Mouse (Mus musculus) cerebellum, adult (tissue): ENCODE data around the gene Cul1.
A peak's percentile ranks its signal among the peaks of the same experiment; 100 is the strongest.
"Not testable (repeated sequence)": the region's sequence is repeated elsewhere in the genome, so short reads cannot be mapped to it uniquely, and the experiment has no call there.

Experiments
- ATAC-seq: cut with Nextera tagmentation; 2 replicates; pipeline ENCODE4 v1.9.2; 2017; ENCODE audit warnings: mild to moderate bottlenecking, moderate library complexity, mixed read lengths; ENCODE audit not compliant: insufficient number of reproducible peaks, low FRiP score, low TSS enrichment

Cul1 gene

DNA sequence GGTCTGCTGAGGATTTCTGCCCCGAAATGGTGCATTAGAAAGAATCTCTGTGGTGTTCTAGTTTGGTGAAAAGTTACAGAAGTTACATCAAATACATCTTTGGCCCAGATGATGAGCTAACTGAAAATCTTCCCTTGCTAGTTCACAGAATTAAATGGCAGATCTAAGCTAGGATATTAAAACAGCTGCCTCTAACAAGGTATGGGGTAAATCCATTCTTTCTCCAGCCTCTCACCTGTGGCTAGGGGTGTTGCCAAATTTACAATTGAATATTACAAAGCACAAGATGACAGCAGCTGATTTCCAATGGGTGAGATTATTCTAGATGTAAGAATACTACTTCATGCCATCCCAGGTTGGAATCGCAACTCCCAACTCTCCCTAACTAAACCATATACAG is at the start of gene Cul1:
Cul1 (plus strand) TSS at position 301 of the 400 bp plus-strand sequence.
- no peak for ATAC-seq

DNA sequence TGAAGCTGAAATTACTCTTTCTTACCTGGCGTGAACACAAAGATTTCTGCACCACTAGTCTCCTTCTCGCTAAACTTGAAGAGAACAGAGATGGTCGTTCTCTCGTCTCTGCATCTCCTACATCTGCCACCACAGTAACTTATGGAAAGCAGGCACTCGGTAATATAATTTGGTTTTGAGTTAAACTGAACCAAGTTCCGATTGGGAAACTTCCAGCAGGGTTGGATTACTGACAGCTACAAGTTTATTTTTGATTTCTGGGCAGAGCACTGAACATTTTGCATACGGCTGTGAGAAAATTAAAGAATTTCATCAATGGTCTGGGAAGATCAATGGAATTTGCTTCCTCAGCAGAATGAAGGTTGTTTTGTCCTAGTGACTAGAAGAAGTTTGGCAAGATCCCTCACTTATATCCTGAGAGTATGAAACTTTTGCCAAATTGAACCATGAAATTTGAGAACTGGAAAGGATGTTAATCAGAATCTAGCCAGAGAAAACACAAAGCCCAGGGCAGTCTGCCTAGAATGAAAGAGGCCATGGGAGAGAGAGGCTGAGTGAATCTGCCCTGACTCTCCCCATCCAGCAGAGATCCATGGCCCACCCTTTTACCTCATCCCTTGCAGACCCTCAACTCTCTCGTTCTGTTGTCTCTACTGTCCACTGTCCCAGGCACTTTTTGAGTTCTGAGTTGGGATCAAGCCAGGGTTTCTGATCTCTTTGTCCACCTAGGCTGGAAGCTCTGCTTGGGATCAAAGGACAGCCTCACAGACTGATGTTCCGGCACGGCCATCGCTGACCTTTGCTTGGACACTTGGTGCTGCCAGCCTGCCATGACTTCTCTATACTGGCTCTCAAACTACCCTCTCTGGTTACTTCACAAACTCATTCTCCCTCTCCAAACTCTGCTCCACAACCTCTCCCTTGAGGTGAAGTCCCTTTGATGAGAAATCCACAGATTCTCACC is 48.5 kb upstream of the Cul1 start:
- no peak for ATAC-seq

DNA sequence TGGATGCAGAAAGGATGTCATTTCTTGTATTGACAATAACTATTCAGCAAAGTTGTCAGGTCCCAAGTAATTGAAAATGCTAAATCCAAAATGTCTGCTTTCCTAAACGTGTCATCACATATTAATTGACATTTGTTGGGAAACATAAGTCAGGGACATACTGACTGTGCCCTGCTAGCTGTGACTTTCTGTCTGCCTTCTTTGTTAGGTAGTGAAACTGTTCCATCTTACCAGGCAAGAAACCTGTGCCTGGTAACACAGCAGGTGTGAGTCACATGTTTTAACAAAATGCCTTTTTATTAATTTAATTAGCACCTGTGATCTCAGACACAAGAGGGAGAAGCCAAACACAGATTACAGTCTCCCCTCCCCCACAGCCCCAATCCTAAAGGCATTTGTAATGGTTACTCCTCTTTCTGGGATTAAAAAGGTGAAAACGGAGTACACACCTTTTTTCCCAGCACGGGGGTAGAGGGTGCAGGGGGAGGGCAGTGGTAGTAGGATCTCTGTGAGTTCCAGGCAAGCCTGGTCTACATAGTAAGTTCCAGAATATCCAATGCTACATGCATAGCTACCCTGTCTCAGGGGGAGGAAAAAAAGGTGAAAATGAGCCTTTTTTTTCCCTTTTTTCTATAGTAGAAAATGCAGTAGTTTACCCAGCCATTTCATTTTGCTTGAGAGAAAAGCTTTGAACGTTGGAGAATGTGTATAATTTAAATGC is 40.2 kb upstream of the Cul1 start:
- ATAC-seq = no peak

DNA sequence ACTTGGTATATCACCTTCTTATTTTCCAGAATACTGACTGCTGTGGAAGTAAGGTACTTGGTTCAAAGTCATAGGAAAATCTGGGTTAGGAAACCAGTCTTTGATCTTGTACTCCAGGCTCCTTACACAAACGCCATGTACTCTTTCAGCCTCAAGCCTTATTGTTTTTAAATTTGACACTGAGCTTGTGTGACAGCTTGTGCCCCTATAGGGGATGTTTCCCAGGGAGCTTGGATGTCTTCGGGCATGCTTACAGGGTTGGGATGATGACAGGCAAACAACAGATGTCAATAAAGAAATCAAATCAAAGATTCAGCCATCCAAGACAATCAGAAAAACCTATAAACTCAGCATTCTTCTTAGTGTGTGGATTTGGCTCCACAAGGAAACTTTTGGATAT is 39.5 kb upstream of the Cul1 start:
- ATAC-seq = no peak

DNA sequence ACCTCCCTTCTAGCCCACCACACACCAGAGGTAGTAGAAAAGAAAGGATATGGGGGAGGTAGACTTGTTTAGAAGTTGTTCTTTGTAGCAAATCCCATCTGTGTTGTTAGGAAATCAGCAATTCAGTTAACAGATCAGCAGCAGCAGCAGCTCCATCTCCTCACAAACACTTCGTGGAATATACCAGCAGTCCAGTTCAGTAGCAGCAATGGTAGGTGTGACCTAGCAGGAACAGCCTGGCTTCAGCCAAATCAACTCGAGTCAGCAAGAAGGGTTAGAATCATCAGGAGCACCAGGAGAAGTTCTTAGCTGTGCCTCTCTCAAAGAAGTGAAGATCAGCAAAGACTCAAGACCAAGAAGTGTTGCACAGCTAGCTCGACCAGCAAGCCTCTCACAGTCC is 34.5 kb upstream of the Cul1 start:
- ATAC-seq = no peak

DNA sequence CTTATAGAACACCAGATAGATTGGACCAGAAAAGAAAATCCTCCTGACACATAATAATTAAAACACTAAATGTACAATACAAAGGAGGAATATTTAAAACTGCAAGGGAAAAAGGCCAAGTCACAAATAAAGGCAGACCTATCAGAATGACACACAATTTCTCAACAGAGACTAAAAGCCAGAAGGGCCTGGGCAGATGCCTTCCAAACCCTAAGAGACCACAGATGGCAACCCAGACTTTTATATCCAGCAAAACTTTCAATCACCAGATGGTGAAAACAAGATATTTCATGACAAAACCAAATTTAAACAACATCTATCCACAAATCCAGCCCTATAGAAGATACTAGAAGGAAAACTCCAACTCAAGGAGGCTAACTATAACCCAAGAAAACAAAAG is 33.0 kb upstream of the Cul1 start:
- no peak for ATAC-seq

DNA sequence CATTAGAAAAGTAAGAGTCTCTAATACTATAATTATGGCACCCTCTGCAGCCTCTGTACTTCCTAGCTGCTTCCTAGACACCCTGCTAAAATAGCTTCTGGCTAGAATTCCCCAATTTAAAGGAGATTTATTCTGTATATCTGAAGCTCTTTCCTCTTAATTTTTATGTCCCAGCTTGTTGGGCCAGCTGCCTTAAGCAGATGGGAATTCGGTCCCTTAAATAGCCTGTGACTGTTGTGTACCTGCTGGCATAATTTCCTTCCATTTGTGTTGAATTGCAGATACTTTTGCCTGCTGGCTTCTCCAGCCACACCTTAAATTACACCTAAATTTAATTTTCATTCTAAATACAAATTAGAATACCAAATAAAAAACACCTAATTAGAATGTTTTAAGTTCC is 32.0 kb upstream of the Cul1 start:
- no peak for ATAC-seq

DNA sequence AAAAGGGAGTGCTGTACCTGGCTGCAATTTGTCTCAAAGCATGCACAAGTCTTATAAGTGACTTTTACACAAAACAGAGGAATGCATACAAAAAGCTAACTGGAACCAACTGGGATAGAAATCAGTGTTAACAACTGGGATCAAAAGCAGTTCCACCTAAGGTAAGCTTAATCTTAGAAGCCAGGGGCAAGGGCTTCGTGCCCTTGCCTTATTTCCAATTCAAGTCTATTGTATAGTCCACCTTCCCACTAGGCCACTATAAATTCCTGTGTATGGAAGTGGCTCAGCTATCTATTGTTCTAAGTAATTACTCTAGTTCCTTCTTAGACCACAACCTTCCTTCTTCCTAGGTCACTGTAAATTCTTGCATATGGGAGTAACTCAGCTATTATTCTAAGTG is 27.1 kb upstream of the Cul1 start:
- ATAC-seq = no peak

DNA sequence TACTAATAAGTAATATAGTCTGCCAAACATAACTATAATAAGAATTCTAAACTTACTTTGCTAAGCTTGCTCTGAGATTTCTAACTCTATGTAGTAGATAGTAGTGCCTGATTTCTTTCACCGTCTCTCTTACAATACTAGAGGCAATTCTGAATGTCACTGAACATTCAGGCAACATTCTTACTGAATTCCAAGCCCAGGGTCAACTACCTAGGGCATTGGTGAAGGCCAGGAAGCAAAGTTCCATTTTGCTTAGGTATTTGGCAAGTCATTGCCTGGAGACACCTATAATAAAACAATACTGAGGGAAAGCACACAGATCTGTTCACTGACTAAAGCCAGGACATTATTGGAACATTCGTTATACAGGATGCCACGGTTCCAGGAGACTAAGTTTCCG is 26.6 kb upstream of the Cul1 start:
- not testable (repeated sequence) for ATAC-seq

DNA sequence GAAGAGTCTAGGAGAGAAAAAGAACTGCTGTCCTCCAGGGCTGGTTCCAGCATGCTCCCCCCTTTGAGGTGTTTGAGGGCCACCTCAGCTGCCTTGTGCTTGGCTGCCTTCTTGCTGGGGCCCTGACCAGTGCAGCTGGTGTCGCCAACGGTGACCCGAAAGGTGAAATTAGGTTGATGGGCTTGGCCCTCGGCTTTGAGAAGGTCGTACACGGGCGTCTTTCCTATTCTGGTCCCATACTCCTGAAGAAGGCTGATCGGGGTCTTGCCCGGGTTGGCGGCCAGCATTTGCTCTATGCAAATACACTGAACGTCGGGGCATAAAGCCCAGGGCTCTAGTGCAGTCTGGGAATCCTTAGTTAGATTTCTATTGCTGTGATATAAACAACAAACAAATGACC is 20.4 kb upstream of the Cul1 start:
- not testable (repeated sequence) for ATAC-seq

DNA sequence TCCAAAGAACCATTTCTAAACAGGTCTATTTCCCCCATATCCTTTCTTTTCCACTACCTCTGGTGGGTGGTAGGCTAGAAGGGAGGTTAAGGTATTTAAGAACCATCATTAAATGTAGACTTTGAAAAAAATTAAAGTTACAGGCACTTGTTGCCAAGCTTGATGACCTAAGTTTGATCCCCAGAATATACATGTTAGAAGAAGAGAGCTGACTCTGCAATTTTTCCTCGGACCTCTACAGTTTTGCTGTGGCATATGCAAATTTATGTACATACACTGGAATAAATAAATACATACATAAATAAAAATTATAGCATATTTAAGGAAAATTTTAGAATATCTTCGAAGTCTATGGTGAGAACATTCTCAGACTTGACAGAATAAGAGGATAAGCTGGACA is 13.1 kb upstream of the Cul1 start:
- no peak for ATAC-seq

DNA sequence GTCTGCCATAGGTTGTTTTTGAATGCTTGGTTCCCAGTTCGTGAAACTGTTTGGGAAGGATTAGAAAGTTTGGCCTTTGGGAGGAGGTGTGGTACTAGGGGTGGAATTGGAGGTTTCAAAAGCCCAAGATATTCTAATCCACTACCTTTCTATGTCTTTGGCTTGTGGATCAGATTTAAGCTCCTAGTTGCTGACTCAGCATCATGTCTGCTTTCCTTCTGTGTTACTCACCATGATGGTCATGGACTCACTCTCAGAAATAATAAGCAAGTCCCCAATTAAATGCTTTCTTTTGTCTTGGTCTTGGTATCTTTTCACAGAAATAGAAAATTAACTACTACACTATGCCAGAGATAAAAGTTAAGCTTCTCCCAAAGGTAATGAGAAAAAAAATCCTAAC is 5.5 kb upstream of the Cul1 start:
- no peak for ATAC-seq

DNA sequence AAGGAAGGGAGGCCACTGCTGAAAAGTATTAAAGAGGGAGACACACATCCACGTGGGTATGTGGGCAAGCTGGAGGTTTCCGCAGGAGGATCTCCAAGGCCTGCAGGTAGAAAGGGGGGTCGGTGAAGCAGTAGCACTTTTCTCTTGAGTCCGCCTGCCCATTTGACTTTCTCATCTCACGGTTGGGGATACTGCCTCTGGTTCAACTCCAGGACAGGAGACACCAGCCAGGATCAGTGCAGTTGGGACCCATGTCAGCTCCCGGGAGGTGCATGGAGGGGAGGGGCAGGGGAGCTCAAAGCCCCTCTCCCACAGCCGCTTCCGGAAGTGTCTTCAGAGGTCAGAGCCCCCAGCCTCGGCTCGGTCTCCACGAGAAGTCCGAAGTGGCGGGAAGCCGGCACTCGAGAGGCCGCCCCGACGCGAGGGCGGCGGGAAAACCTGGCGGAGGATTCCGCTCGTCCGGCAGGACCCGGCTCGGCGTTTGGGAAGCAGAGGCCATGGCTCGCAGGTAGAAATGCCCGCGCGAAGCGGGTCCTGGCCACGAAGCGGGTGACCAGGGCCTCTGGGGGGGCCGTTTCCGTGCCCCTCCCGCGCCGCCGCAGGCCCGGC is 428 bp downstream of the Cul1 start:
- ATAC-seq = peak; percentile 62

DNA sequence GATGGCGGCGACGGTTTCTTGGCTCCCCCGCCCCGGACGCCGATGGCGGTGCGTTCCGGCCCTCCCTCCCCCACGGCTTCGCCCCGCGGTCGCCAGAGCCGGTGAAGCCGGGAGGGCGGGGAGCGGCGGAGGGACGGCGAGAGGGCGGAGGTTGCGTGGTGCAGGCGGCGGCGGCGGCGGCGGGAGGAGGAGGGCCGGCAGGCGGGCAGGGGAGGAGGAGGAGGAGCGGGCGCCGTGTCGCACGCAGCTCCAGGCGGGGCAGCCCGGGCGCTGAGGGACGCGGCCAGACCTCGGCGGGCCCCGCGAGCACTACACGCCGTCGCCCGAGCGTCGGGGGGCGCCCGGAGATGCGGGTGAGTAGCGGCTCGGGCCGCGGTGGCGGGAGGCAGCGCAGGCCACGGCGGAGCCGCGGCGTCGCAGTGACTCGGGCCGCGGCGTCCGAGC is 955 bp downstream of the Cul1 start:
- peak; percentile 89 for ATAC-seq

DNA sequence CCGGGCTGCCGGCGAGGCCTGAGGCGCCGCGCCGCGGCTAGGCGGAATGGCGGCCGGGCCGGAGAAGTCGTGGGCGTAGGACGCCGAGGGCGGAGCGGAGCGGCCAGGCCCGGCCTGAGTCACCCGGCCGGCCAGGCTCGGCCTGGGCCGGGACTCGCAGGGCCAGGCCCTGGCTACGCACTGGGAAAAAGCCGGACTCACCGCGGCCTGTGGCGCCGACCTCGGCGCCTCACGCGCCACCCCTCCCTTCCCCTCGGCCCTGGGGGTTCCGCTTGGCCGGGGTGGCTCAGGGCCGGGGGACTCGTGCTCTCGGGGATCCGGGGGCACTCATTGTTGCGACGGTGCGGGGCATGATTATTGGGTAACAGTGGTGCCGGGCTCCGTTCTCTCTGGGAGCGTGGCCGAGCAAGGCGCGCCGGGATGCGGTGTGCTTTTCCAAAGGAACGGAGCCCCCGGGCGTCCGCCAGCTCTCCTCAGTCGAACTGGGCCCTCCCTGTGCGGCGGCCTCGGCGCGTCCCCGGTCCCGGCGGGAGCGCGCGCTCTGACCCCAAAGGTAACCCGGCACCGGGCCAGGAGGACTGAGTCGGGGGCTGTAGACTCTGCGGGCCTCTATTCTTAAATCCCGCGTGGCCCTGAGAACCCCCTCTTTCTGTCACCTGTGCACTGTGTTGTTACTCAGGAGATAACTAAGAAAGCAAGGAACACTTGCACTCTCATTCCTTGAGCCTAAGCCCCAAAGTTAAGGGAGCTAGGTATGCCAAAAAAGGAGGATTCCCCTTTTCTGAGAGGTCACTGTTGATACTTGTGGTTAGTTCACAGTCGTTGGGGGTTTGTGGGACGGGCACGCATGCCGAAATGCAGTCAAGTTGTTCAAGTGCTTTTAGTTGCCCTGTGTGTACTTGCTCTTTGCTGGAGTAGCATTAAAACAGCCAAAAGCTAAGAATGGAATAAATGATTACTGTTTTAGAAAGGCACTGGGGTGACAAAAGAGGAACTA is 1.7 kb downstream of the Cul1 start:
- peak; percentile 75 for ATAC-seq

DNA sequence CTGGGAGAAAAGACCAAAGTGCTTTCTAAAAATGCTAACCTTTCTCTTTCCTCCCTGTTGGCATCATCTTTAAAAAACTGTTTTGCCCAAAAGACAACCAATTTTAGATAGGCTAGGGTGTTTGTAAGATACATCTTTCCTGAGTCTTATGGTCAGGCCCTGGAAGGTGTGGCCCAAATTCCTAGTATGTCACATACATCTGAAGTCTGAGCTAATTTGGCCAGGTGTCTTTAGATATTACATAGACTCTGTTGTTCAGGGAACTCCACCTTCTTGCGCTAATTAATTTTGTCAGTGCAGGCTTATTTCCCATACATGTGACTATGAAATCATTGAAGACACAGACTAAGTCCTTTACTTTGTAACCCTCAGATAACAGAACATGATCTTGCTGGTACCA is 2.6 kb downstream of the Cul1 start:
- no peak for ATAC-seq

DNA sequence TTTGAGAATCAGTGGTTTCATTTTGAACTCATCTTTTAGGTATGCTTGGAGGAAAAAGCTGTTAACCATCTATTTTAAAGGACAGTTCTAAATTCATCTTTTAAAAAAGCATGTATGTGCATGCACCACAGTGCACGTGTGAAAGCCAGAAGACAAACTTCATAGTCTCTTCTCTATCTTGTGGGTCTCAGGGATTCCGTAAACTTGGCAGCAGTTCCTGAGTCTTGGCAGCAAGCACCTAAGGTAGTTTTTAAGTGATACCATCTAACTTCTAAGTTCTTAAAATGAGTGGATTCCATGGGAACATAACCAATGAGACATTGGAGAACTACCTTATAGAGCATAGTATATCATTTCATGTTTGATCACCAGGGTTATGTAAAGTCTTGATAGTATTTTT is 3.7 kb downstream of the Cul1 start:
- ATAC-seq = no peak

DNA sequence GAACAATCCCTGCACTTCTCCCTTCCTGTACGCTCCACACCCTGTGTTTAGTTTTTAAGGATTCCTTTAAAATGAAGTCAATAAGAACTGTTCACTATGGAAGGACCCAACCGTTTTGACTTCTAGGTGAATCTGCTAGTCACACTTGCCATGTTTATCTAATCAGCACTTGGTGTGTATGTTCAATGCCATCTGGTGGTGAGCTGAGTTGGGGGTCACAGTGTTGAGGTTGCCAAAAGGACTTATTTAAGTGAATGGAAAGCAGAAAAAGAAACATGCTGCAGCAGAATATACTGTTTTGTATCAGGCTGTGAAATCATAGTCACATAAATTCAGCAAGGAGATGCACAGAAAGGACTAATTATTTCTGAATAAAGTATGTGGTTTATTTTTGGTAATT is 12.2 kb downstream of the Cul1 start:
- no peak for ATAC-seq

DNA sequence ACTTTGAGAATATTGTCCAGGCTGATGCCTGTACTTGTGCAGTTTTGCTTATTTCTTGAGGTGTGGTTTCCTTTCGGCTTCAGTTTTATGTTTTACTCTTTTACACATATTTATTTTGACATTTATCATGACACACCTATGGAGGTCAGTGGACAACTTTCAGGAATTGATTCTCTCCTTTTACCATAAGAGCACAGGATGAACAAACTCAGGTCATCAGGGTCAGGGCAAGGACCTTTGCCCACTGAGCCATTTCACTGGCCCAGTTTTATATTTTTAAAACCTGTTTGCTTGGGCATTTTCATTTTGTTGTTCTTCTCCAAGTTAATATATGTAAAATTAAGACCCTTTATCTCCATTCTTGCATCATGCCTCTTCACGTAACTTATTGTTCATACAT is 13.3 kb downstream of the Cul1 start:
- no peak for ATAC-seq

DNA sequence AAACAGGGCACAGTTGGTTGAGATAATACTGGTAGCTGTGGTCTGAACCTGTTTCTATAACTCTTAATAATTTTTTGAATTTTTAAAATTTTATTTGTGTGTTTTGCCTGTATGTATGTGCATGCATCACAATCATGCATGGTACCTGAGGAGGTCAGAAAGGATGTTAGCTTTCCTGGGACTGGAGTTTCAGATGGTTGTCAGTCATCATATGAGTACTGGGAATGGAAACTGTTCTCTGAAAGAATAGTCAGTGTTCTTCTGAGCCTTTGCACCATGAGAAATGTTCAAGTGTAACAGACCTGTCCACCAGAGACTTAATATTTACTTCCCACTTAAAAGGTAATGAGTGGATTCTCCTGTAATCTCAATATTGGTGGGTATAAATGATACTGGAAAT is 13.9 kb downstream of the Cul1 start:
- no peak for ATAC-seq
